Mouse (Mus musculus) ES-E14 (cell line): ENCODE measurements around the gene Ttll3.

Experiments
- CHD2 ChIP-seq: IDR thresholded peaks from 2 replicates; pipeline ENCODE4 v1.6.1; 2014; ENCODE audit warnings: mild to moderate bottlenecking, low read depth, low read length, inconsistent platforms
- HCFC1 ChIP-seq: IDR thresholded peaks from 2 replicates; pipeline ENCODE4 v1.6.1; 2012; ENCODE audit warnings: low read length, inconsistent platforms, borderline replicate concordance; ENCODE audit not compliant: insufficient read depth
- MAFK ChIP-seq: IDR thresholded peaks from 2 replicates; pipeline ENCODE4 v1.6.1; 2014; ENCODE audit warnings: mild to moderate bottlenecking, low read depth, low read length, inconsistent platforms; ENCODE audit not compliant: insufficient read depth
- ZC3H11A ChIP-seq: IDR thresholded peaks from 2 replicates; pipeline ENCODE4 v1.6.1; 2012; ENCODE audit warnings: low read depth, mild to moderate bottlenecking, inconsistent platforms, low read length, borderline replicate concordance
- ZNF384 ChIP-seq: IDR thresholded peaks from 2 replicates; pipeline ENCODE4 v1.6.1; 2012; ENCODE audit warnings: low read depth, low read length, inconsistent platforms

DNA sequence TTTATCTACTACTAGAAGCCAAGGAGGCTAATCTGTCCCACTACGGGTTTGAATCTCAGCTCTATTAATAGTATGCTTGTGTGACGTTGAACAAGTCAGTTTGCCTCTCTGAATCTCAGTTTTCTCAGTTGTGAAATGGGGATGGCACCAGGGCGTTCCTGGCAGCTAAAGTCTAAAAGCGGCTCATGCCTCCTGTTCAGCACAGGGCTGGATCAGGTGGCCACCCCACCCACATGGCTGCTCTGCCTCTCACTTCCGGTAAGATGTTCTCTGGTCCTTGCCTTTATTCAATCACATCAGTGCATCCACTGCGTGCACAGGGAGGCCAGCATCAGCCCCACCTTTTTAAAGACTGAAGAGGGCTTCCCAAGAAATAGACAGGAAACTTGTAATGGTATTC, 16.4 kb downstream of the Ttll3 start:
- no peak for TF ChIP-seq HCFC1
- TF ChIP-seq ZC3H11A = no peak
- no peak for TF ChIP-seq ZNF384
- no peak for TF ChIP-seq CHD2
- TF ChIP-seq MAFK = no peak
